Mouse (Mus musculus): ENCODE measurements around the gene Aldh2.
"Not testable (repeated sequence)": the region's sequence is repeated elsewhere in the genome, so short reads cannot be mapped to it uniquely, and the experiment has no call there.

The Aldh2 gene

DNA sequence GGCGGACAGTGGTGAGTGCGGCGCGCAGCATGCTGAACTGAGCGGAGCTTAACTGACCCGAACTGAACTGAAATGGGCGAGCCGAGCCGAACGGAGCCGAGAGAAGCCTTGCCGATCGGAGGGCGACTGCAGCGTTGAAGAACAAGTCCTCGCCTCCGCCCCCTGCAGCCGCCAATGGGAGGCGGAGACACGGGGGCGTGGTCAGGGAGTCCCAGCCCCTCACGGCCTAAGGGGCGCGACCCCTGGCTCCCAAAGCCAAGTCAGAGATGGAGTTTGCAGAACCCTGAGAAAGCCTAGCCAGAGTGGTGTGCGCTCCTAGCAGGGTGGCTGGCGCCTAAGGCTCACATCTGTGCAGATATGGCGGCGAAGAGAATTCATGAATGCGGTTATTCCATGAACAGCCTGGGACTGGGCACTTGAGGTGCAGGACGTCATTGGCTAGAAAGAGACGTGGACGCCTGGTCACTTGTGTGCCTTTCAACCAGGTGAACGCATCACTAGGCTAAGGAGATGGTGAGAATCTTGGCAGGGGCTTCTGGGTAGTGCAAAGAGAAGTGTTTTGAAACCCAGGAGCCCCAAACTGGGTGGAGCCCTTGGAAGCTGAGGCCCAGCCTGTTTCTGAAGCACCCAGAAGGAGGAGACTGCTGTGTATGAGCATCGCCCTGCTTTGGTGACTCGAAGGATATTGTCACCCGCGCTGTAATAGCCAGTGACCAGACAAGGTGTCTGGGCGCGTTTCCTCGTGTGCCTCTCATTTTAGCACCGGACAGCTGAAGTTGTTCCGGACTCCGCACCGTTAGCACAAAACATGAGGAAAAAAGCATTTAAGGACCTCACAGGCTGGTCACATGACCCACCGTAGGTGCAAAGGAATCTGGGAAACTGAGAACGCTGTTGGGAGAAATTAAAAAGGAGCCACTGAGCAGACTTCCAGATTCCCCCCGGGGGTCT lies at the start of gene Aldh2:
Gene Aldh2 (minus strand): TSS at position 374 of the 951 bp plus-strand sequence.
- peak; percentile 78 for DNase-seq (ENCODE audit: low spot score)

DNA sequence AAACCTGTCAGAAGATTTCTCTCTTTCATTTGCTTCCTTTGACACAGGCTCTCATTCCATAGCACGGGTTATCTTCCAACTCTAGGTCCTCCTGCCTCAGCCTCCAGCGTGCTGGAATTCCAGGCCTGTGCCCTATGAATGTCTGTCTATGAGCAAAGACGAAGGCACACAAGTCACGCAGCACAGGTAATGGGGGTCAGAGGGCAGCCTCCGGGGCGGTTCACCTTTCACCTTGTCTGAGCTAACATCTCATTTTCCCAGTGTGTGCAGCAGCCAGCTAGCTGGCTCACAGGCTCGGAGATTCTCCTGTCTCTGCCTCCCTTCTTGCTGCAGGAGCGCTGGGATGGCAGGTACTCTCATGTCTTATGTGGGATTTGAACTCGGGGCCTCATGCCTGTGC lies 46.0 kb upstream of the Aldh2 start:
- no peak for DNase-seq (ENCODE audit: low spot score)

- no peak for DNase-seq (ENCODE audit: low spot score)
Measured at GRCm38 (mm10) chr5:121637296-121637695, 43.7 kb upstream of the Aldh2 start.

- DNase-seq (ENCODE audit: low spot score) = no peak
Measured at GRCm38 (mm10) chr5:121634668-121635067, 41.0 kb upstream of the Aldh2 start.

- no peak for DNase-seq (ENCODE audit: low spot score)
Measured at GRCm38 (mm10) chr5:121632804-121633203, 39.2 kb upstream of the Aldh2 start.

- not testable (repeated sequence) for DNase-seq (ENCODE audit: low spot score)
Measured at GRCm38 (mm10) chr5:121631106-121631647, 37.6 kb upstream of the Aldh2 start.

GRCm38 (mm10) chr5:121627871-121628270 lies 34.2 kb upstream of the Aldh2 start:
- DNase-seq (ENCODE audit: low spot score) = peak; percentile 72

DNA sequence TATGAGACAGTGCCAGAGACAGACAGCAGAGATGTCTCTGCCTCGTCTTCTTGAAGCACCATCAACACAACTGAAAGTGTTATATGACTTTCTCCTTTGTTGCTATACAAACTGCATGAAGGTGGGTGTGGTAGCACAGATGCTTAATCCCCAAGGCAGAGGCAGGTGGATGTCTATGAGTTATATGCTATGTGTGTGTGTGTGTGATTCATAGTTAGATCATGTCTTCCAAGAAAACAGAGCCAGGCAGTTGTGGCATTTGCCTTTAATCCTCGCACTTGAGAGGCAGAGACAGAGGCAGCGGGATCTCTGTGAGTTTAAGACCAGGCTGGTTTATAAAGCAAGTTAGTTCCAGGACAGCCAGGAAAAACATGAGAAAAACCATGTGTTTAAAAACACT lies 29.6 kb upstream of the Aldh2 start:
- DNase-seq (ENCODE audit: low spot score) = no peak

- DNase-seq (ENCODE audit: low spot score) = no peak
Measured at GRCm38 (mm10) chr5:121621102-121621501, 27.5 kb upstream of the Aldh2 start.

DNA sequence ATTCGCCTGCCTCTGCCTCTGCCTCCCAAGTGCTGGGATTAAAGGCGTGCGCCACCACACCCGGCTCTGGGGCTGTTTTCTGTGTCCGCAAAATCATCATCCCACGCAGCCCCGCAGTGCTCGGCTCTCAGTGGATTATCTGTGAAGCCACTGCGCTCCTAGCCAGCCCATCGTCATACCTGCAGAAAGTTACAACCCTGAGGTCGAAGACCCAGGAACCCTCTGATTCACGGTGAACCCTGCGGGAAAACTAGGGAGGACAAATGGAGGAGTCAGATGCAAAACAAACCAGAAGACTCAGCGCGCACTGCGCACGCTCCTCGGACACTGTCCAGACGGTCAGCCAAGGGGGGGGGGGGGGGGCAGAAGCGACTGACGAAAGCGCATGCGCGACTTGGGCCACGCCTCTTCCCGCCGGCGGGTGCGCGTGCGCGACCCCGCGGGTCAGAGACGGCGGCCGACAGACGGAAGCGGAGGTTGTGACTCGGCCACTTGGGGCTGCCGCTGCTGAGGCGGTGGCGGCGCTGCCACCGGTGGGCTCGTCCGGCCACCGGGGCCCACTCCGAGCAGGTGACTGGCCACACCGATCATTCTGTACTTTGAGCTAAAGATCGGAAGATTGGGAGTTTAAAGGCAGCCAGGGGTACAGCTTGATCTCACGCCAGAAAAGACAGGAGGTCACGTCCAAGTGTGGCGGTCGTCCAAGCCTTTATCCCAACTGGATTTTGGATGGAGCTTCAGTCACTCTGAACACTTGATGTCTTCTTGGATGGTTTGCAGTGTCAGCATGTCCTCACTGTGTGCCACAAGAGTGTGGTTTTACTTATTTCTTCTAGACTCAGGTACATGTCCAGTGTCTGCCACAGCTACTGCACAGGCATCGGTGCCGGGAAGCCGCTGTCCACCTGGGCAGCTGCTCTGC lies 25.2 kb upstream of the Aldh2 start, which contains the start of gene Acad12:
Gene Acad12 (minus strand): TSS at position 347 of the 922 bp plus-strand sequence.
- DNase-seq (ENCODE audit: low spot score) = peak; percentile 79

GRCm38 (mm10) chr5:121614921-121615320 lies 21.3 kb upstream of the Aldh2 start:
- DNase-seq (ENCODE audit: low spot score) = not testable (repeated sequence)

- DNase-seq (ENCODE audit: low spot score) = no peak
Measured at GRCm38 (mm10) chr5:121612036-121612435, 18.4 kb upstream of the Aldh2 start.

- not testable (repeated sequence) for DNase-seq (ENCODE audit: low spot score)
Measured at GRCm38 (mm10) chr5:121609556-121610135, 16.0 kb upstream of the Aldh2 start.

GRCm38 (mm10) chr5:121606151-121606550 lies 12.5 kb upstream of the Aldh2 start:
- DNase-seq (ENCODE audit: low spot score) = peak; percentile 74

DNA sequence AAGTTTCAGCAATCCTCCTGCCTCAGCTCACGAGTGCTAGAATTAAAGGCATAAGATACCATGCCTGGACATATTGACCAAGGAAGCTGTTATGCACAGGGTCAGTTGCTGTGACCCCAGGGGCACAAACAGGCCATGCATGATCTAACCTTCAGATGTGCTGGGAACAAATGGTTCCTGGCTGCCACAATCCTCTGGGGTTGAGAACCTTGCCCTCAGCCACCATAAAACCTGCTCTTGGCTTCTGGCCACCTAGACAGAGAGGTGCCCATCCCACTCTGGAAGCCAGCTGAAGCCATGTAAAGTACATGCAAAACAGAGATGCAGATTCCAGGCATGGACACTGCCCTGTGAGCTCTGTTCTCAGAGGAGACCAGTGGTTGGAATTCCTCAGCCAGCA lies 10.2 kb upstream of the Aldh2 start:
- not testable (repeated sequence) for DNase-seq (ENCODE audit: low spot score)

GRCm38 (mm10) chr5:121601547-121602299 lies 8.1 kb upstream of the Aldh2 start:
- peak; percentile 91 for DNase-seq (ENCODE audit: low spot score)

DNA sequence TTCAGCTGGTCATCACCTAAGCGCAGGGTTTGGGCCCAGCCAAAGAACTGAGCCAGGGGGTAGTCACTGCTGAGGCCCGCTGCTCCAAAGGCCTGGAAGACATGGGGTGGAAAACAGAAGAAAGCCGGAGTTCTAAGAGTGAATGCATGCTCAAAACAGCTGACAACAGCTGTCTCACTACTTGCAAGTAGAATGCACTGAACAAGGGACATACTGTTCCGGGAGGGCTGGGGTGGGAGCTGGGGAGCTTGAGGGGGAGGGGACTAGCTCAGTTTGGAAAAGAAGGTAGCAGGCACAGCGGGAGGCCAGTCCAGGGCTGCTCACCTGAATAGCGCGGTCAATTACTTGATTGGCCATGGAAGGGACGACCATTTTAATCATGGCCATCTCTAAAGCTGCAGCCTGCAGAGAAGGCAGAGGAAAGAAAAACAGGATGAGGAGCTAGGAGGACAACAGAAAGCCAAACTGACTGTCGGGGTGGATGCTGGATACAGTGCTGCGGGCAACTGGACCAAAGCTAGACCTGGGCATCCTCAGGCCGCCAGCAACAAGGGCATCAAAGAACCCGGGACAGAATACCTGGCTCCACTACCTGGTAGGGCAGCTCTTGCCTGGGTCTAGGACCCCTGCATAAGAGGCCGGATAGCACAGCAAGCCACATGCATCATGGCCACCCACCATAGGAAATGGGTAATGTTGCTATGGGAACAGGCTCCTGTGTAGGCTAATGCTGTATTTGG lies 5.4 kb upstream of the Aldh2 start:
- DNase-seq (ENCODE audit: low spot score) = no peak

GRCm38 (mm10) chr5:121597991-121598537 lies 4.4 kb upstream of the Aldh2 start:
- DNase-seq (ENCODE audit: low spot score) = no peak

GRCm38 (mm10) chr5:121597332-121597731 lies 3.7 kb upstream of the Aldh2 start:
- DNase-seq (ENCODE audit: low spot score) = no peak

DNA sequence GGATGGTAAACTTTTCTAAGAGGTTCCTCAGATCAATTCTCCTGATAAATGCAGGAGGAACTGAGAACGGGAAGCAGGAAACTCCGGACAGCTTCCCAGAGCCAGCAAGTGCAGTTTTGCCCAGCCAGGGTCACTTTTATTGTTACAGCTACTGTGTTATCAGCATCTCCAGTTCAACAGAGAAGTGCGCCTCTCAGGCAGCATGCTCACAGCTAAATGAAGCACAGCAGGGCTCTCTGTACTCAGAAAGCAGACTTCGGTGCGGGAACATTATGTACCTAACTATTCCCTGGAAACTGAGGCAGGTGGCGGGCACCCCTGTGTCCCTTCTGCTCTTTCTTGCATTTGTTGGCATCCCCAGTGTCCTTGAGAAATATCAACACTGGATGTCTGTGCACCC lies 2.6 kb upstream of the Aldh2 start:
- DNase-seq (ENCODE audit: low spot score) = no peak
